Mouse (Mus musculus) right cerebral cortex, adult 18-20 months (tissue): ENCODE measurements around the gene Upf1.

ENCODE experiments used
- DNase-seq: peaks from one replicate; pipeline ENCODE4 v3.0.0; 2022; ENCODE audit warnings: mixed read lengths

Upf1 gene

DNA sequence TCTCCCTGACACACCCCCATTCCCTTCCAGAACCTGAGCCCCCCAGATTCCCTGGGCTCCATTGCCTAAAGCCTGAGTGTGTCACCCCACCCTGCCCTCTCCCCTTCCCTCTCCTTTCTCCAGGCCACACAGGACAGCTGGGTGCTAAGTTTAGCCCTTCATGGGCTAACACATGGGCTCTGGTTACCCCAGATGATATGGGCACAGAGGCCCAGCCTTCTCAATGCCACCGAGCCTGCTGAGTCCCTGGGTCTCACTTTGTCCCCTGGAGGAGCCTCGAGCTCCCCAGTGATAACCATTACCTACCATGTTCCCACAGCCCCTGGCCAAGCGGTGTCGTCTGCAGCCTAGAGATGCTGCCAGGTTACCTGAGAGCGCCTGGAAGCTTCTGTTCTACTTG is 35.2 kb downstream of the Upf1 start:
- no peak for DNase-seq

- DNase-seq: peak; percentile 94
Observed at GRCm38 (mm10) chr8:70316511-70317504, 36.3 kb downstream of the Upf1 start.

- DNase-seq: peak; percentile 87
Observed at GRCm38 (mm10) chr8:70315624-70316510, 37.2 kb downstream of the Upf1 start, which contains the start of gene Cers1. Gene Cers1, plus strand, starts transcription at chr8:70315775.

GRCm38 (mm10) chr8:70313399-70313798 is 39.7 kb downstream of the Upf1 start:
- no peak for DNase-seq

- no peak for DNase-seq
Observed at GRCm38 (mm10) chr8:70309311-70309710, 43.8 kb downstream of the Upf1 start.

- DNase-seq: no peak
Observed at GRCm38 (mm10) chr8:70302901-70303300, 50.2 kb downstream of the Upf1 start.

DNA sequence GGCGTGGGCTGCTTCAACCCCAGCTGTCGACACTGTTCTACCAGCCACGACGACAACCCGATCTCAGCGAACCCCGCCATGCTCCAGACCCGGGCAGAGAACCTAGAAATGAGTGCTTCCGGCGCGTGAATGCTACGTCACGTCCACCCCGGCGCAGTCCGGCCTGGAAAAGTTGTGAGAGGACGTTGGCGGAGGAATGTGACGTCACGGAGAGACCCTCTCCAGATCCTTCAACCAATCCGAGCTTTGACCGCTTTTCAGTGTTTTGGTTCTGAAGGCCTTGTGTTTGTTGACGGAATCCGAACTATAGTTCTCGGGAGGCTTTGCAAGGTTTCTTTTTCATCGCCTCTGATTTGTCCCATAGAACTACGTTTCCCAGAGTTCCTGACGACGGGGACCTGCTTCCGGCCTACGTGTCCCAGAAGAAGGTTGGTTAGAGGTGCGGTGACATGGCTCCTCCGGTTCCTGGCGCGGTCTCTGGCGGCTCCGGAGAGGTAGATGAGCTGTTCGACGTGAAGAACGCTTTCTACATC is 50.7 kb downstream of the Upf1 start, which contains the start of the genes Ddx49 and Cope:
Gene Ddx49 (minus strand): TSS at position 132 of the 533 bp plus-strand sequence.
Gene Cope (plus strand): TSS at position 161 of the 533 bp plus-strand sequence.
- peak; percentile 95 for DNase-seq

DNA sequence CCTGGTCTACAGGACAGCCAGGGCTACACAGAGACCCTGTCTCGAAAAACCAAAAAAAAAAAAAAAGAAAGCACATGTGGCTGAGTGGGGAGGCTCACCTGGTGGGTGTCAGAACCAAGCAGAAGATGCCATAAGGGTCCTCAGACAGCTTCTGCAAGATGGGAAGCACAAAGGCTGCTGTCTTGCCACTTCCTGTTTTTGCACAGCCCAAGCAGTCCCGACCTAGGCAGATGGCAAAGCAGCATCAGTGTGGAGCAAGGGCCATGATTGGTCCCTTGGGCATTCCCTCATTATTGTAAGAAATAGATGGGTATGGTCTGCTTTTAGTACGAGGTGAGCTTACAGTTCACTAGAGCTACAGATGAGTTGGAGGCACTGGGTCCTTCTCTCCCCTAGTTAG is 52.2 kb downstream of the Upf1 start:
- no peak for DNase-seq

DNA sequence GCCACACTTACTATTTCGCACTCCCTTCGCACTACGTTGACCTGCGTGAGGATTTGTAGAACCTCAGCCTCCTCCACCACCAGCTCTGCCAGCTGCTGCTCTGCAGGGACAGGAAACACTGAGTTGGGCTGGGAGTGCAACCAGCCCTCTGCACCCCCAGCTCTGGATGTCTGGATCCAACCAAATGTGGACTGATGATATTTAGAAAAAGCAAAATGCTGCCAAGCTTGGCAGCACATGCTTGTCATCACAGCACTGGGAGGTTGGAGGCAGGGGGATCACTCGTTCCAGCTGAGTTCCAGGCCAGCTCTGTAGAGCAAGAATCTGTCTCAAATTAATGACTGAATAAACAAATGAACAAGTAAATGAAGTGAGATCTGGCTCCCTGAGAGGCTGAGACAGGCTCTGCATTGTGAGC is 59.1 kb downstream of the Upf1 start:
- DNase-seq: no peak

DNA sequence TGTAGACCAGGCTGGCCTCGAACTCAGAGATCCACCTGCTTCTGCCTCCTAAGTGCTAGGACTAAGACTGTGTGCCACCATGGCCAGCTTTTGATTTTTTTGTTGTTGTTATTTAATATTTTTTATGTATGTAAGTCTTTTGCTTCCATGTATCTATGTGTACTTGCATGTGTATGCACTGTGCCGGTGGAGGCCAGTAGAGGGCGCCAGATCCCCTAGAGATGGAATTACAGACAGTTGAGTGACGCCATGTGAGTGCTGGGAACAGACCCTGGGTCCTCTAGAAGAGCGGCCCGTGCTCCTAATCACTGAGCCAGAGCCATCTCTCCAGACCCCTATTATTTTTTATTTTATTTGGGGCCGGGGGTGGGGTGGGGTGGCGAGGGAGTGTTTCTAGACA is 66.3 kb downstream of the Upf1 start:
- no peak for DNase-seq

- no peak for DNase-seq
Observed at GRCm38 (mm10) chr8:70285304-70285703, 67.8 kb downstream of the Upf1 start.

GRCm38 (mm10) chr8:70284421-70284820 is 68.7 kb downstream of the Upf1 start:
- DNase-seq: no peak

GRCm38 (mm10) chr8:70283136-70284077 is 69.7 kb downstream of the Upf1 start:
- DNase-seq: no peak

- DNase-seq: peak; percentile 76
Observed at GRCm38 (mm10) chr8:70282603-70283135, 70.4 kb downstream of the Upf1 start, which contains the start of gene Homer3. Gene Homer3, plus strand, starts transcription at chr8:70282827.
